Mouse (Mus musculus) heart, adult 2 months (tissue): ENCODE measurements at regions not wholly inside any gene's neighbourhood (a gene's known extent, or its start where the extent isn't known, plus 50 kb on each side); places are given as distances from the start of the nearest gene placed in this dataset.

Experiments
- CTCF ChIP-seq: fragments of 200-600 bp; IDR thresholded peaks from 2 replicates; pipeline ENCODE4 v1.8.1; 2022; ENCODE audit warnings: antibody characterized with exemption, mild to moderate bottlenecking, moderate library complexity
- POLR2A ChIP-seq: fragments of 200-500 bp; IDR thresholded peaks from 2 replicates; pipeline ENCODE4 v1.6.1; 2011; ENCODE audit warnings: mild to moderate bottlenecking, low read depth, low read length, control low read depth; ENCODE audit not compliant: insufficient read depth

DNA sequence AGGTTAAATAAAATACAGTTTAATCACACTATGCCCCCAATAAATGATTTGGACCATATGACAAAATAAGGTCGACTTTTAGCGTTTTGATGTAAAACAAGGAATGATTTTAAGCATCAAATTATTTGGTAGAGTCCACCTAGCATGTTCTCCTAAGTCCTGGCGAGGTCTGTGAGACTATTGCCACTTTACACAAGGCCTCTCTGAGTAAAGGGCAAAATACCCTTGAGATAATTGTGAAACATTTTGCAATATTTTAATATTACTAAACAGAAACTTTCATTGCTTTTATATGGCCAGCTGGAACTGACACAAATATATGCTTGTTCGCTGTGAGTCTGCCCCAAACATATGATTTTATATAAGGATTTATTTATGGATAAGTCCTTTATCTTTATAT lies 629.4 kb upstream of the Zeb2 start:
- TF ChIP-seq POLR2A (no peak), CTCF (no peak)
